Mouse (Mus musculus): Measurements from ENCODE around the gene Bmpr1a. TPM values are rescaled to one million over a fixed set of nuclear protein-coding genes. Genes with fewer than 3 reads are reported as not detected.

The Bmpr1a gene
- polyA plus RNA-seq, 1 experiment from 2014 or later: 4.0 TPM

DNA sequence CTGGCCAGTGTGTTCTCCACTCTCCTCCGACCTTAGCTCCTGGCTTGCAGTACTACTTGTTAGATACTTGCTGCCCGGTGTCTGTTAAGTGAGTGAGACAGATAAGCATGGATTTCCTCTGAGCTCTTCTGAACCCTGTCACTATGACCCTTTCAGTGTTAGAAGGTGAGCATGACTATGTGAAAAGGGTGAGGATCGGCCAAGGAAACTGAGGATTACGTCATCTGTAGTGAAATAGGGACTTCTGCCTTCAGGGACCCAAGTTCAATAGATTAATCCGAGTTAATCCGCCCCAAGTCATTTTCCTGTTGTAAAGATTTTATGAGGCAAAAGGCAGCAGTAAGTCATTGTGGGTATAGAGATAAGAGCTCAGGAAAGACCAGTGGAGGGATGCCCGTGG, 2.2 kb upstream of the Bmpr1a start:
- Histone ChIP-seq H3K27ac (replicated peaks) (no peak overlapping the region), H3K36me3 (replicated peaks) (no peaks in the 10 kb centered on the region), H3K9me3 (replicated peaks) (no peaks in the 10 kb centered on the region), H3K27me3 (peaks cover 70% of the 10 kb centered on the region), H3K9ac (no peak overlapping the region), H3K4me1 (replicated peaks) (peaks cover 21% of the 10 kb centered on the region), H3K4me2 (no peak overlapping the region), H3K4me3 (replicated peaks) (no peak overlapping the region)
- 18% methylated on average over 7 of the region's 7 CpGs for WGBS (ENCODE audit: insufficient replicate concordance)
- ATAC-seq (ENCODE audit: insufficient read depth): no peak

DNA sequence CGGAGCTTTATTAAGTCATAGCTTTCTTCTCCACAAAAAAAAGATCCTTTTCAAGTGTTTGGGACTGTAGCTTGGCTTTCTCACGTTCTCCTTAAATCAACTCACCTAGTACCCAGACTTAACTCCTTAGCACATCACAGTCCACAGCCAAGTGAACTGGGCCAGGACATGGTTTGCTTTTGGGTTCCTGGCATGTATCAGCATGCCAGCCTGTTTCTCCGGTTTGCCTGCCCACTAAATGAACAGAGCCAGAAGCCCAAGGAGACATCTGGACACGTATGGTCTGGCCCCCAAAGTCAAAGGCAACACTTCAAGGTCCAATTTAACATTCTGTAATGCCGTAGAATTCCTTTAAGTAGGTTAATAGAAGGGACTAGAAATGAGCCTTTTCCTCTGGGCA, 1.2 kb upstream of the Bmpr1a start:
- Histone ChIP-seq H3K4me2 (no peak overlapping the region), H3K27ac (replicated peaks) (no peak overlapping the region), H3K36me3 (replicated peaks) (no peaks in the 10 kb centered on the region), H3K4me1 (replicated peaks) (peaks cover 21% of the 10 kb centered on the region), H3K9ac (no peak overlapping the region), H3K4me3 (replicated peaks) (no peak overlapping the region), H3K27me3 (peaks cover 77% of the 10 kb centered on the region), H3K9me3 (replicated peaks) (no peaks in the 10 kb centered on the region)
- 69% methylated on average over 5 of the region's 5 CpGs for WGBS (ENCODE audit: insufficient replicate concordance)
- no peak for ATAC-seq (ENCODE audit: insufficient read depth)

DNA sequence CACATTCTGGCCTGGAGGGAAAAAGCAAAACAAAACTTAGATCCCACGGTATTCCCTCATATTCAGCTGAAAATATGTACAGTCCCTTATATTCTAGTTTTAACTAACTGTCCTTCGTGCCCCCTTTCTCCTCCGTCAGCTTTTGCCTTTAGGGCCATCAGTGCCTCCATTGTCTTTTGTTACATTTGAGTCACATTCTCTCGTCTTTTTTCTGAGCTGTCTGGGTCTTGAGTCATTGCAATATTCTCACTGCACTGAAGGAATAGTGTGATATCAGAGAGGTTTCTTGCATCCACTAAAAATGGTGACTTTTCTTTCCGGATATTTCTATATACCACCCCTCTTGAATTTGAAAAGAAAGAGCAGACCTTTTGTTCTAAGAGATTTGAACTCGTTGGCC, 618 bp upstream of the Bmpr1a start:
- Histone ChIP-seq H3K4me1 (replicated peaks) (peaks cover 17% of the 10 kb centered on the region), H3K9ac (no peak overlapping the region), H3K4me3 (replicated peaks) (no peak overlapping the region), H3K9me3 (replicated peaks) (no peaks in the 10 kb centered on the region), H3K36me3 (replicated peaks) (no peaks in the 10 kb centered on the region), H3K4me2 (no peak overlapping the region), H3K27ac (replicated peaks) (no peak overlapping the region), H3K27me3 (peaks cover 83% of the 10 kb centered on the region)
- no peak for ATAC-seq (ENCODE audit: insufficient read depth)
- WGBS (ENCODE audit: insufficient replicate concordance): 55% methylated on average over 6 of the region's 6 CpGs

DNA sequence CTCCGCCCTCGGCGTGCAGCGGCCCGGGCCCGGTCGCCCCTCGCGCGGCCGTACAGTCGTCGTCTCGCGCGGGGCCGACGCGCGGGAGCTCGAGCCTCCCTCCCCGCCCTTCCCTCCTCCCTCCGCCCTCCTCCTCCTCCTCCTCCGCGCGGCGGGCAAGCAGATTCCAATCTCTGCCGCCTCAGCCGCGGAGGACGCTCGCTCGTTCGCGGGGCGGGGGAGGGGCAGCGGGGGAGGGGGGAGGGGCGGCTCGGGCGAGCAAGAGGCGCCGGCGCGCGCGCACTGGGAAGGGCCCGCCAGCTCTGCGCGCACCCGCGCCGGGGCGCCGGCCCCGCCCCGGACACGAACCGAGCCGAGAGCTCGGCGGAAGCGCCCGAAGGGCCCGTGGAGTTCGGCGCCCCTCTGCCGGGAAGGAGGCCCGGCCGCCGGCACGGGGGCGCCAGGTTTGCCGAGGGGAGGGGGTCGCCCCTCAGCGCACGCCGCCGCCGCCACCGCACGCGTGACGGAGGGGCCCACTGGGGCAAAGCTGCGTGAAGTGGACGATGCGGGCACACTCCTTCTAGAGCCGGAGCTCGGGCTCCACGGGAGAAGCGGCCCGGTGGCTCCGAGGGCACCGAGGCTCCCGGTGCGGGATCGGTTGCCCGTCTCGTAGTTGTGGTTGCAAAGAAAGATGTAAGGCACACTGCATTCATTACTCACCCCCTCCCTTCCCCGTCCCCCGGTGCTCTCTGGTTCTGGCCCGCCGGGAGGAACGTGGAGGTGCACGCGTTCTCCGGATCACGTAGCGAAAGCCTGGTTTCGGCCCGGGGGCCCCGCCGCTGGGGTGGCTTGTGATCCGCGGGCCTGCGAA, 441 bp downstream of the Bmpr1a start:
- Histone ChIP-seq H3K4me1 (replicated peaks) (peaks cover 11% of the 10 kb centered on the region), H3K9me3 (replicated peaks) (no peaks in the 10 kb centered on the region), H3K36me3 (replicated peaks) (no peaks in the 10 kb centered on the region), H3K27ac (replicated peaks) (peak overlapping the region; percentile 76), H3K9ac (peak overlapping the region; percentile 55), H3K4me3 (replicated peaks) (peak overlapping the region; percentile 66), H3K27me3 (peaks cover 88% of the 10 kb centered on the region), H3K4me2 (peak overlapping the region; percentile 79)
- under 1% methylated on average over 99 of the region's 115 CpGs for WGBS (ENCODE audit: insufficient replicate concordance)
- ATAC-seq (ENCODE audit: insufficient read depth): peak; percentile 82

DNA sequence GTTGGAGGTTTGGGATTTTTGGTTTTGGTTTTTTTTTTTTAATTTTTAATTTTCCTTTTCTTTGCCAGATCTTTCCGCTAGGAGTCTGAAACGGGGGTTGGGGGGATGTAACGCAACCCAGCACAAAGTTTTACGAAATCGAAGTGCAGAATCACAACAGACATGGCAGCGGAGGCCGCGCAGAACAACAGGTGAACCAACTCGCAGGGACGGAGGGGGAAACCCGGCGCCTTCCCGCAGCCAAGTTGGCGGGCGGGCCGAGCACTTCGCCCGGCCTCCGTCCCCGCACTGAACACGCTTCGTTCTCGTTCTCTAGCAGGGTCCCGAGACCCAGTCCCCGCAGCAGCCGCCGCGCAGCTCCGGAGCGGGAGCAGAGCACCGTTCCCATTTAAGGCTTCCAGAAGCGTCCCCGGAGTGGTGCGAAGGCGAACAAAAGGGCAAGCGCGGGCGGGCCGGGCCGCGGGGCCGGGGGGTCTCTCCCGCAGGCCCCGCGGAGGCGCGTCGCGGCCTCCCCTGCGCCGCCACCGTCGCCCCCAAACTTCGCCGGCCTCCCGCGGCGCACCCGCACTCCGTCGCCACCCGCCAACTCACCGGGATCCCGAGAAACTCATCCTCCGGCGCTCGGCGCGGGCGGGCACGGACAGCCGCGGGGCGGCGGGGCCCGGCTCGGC, 1.2 kb downstream of the Bmpr1a start:
- Histone ChIP-seq H3K27ac (replicated peaks) (peak overlapping the region; percentile 76), H3K36me3 (replicated peaks) (no peaks in the 10 kb centered on the region), H3K4me3 (replicated peaks) (peak overlapping the region; percentile 66), H3K4me1 (replicated peaks) (peaks cover 11% of the 10 kb centered on the region), H3K9ac (peak overlapping the region; percentile 54), H3K27me3 (peaks cover 89% of the 10 kb centered on the region), H3K4me2 (peak overlapping the region; percentile 79), H3K9me3 (replicated peaks) (no peaks in the 10 kb centered on the region)
- under 1% methylated on average over 77 of the region's 77 CpGs for WGBS (ENCODE audit: insufficient replicate concordance)
- no peak for ATAC-seq (ENCODE audit: insufficient read depth)

DNA sequence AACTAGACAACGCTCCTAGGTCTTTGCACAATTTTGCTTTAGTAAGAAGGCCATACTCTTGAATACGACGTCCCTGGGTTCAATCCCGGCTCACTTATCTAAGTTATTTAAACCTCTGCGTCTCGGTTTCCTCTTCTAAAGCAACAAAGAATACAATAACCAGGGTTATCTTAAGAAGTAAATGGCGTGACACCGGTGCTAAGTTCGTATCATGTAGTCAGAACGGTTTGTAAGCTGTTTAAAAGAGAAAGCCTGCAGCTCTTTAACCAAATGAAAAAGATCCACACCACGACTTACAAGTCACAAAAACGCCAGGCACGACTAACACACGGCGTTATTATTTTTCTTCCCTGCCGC, 1.7 kb downstream of the Bmpr1a start:
- H3K27ac ChIP-seq (replicated peaks): peak overlapping the region; percentile 76; the same call in 1 of the 2 replicates
- no peaks in the 10 kb centered on the region for H3K9me3 ChIP-seq (replicated peaks)

DNA sequence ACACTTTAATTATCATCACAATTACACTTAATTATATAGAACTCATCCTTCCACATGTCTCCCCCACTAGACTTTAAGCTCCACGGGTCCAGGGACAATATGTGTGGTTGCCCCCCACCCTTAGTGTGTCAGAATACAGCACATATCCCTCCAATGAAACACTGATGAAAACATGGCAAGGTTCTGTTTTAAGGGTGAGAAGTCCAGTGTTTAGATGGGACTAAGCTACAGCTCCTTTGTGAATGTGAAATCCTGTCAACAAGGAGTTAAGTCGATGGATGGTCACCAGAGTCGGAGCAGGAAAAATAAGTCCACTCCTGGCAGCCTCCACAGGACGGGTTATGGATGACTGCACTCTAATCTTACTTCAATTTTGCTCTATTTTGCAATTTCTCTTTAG, 2.8 kb downstream of the Bmpr1a start:
- Histone ChIP-seq H3K9ac (no peak overlapping the region), H3K27me3 (peaks cover 79% of the 10 kb centered on the region), H3K4me1 (replicated peaks) (peaks cover 11% of the 10 kb centered on the region), H3K4me2 (no peak overlapping the region; the same call in 1 of the 2 replicates), H3K9me3 (replicated peaks) (no peaks in the 10 kb centered on the region), H3K27ac (replicated peaks) (no peak overlapping the region), H3K4me3 (replicated peaks) (no peak overlapping the region), H3K36me3 (replicated peaks) (no peaks in the 10 kb centered on the region)
- no peak for ATAC-seq (ENCODE audit: insufficient read depth)
- whole genome bisulfite sequencing (ENCODE audit: insufficient replicate concordance): 22% methylated on average over 4 of the region's 4 CpGs

More for the DNA sequence above, 1.7 kb downstream of the Bmpr1a start:
- 1% methylated on average over 16 of the region's 16 CpGs for WGBS (ENCODE audit: insufficient replicate concordance)
- no peaks in the 10 kb centered on the region for H3K36me3 ChIP-seq (replicated peaks)
- peaks cover 11% of the 10 kb centered on the region for H3K4me1 ChIP-seq (replicated peaks)
- peaks cover 85% of the 10 kb centered on the region for H3K27me3 ChIP-seq
- H3K9ac ChIP-seq: peak overlapping the region; percentile 54; the same call in 1 of the 2 replicates
- H3K4me3 ChIP-seq (replicated peaks): peak overlapping the region; percentile 66
- ATAC-seq (ENCODE audit: insufficient read depth): no peak
- H3K4me2 ChIP-seq: peak overlapping the region; percentile 79

DNA sequence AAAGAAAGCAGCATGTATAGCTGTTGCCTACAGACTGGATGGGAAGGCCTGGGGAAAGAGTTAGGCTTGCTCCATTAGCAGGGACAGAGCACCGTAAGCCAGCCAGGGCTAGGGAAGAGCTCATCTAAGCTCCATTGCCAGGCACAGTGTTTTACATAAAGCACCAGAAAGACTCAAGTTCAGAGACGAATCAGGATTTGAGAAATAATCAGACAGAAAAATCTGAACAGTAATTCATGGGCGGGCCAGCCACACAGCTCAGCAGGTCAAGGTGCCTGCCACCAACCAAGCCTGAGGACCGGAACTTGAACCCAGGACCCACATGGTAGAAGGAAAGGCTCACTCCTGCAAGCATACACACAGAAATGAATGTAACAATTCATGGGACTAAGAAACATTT, 3.5 kb downstream of the Bmpr1a start:
- Histone ChIP-seq H3K27ac (replicated peaks) (no peak overlapping the region), H3K36me3 (replicated peaks) (no peaks in the 10 kb centered on the region), H3K4me1 (replicated peaks) (peaks cover 11% of the 10 kb centered on the region), H3K9me3 (replicated peaks) (no peaks in the 10 kb centered on the region), H3K9ac (no peak overlapping the region), H3K4me2 (no peak overlapping the region), H3K4me3 (replicated peaks) (no peak overlapping the region), H3K27me3 (peaks cover 73% of the 10 kb centered on the region)
- no peak for ATAC-seq (ENCODE audit: insufficient read depth)
- 59% methylated on average over 4 of the region's 4 CpGs for WGBS (ENCODE audit: insufficient replicate concordance)

DNA sequence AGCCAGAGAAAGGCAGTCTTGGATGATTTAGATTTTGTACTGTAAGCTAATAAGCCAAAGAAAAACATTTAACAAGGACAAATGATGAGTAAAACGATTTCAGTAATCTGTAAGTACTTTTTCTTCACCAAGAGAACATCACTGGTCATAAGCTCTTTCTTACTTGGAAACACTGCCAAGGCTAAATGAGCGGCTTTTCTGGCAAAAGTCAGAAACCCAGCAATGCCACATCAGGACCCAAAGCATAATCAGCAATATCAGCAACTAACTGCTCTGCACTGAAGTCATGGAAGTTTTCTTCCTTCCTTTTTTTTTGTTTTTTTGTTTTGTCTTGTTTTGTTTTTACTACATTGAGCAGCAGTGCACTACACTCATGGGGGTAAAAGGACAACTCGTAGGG, 5.8 kb downstream of the Bmpr1a start:
- Histone ChIP-seq H3K36me3 (replicated peaks) (no peaks in the 10 kb centered on the region), H3K4me3 (replicated peaks) (no peak overlapping the region), H3K4me2 (no peak overlapping the region), H3K9me3 (replicated peaks) (no peaks in the 10 kb centered on the region), H3K4me1 (replicated peaks) (0 out of 2 replicates have a peak, but pooled peaks cover 5% of the 10 kb centered on the region), H3K9ac (no peak overlapping the region), H3K27ac (replicated peaks) (no peak overlapping the region), H3K27me3 (peaks cover 49% of the 10 kb centered on the region)
- no peak for ATAC-seq (ENCODE audit: insufficient read depth)
- 48% methylated on average over 3 of the region's 3 CpGs for WGBS (ENCODE audit: insufficient replicate concordance)

DNA sequence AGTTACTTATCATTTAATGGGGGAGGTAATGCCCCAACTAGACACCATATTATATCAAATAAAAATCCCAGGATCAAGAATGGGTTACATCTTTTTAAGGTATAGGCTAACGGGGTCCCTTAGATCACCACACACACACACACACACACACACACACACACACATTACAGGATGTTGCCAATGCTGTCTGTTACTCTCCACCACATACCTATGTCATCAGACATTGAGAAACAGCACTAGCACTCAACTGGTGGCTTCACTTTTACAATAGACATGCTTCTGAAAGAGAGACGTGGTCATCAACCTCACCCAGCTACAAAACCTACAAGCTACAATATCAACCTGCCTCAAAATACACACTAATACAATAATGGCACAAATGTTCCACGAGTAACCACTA, 9.5 kb downstream of the Bmpr1a start:
- 57% methylated on average over 3 of the region's 3 CpGs for WGBS (ENCODE audit: insufficient replicate concordance)
- no peaks in the 10 kb centered on the region for H3K36me3 ChIP-seq (replicated peaks)
- no peak overlapping the region for H3K4me3 ChIP-seq (replicated peaks)
- peaks cover 17% of the 10 kb centered on the region; the same call in 1 of the 2 replicates for H3K27me3 ChIP-seq
- no peak overlapping the region for H3K4me2 ChIP-seq
- 0 out of 2 replicates have a peak, but pooled peaks cover 3% of the 10 kb centered on the region for H3K4me1 ChIP-seq (replicated peaks)
- H3K9me3 ChIP-seq (replicated peaks): no peaks in the 10 kb centered on the region
- no peak overlapping the region for H3K27ac ChIP-seq (replicated peaks)
- no peak overlapping the region for H3K9ac ChIP-seq
- no peak for ATAC-seq (ENCODE audit: insufficient read depth)

DNA sequence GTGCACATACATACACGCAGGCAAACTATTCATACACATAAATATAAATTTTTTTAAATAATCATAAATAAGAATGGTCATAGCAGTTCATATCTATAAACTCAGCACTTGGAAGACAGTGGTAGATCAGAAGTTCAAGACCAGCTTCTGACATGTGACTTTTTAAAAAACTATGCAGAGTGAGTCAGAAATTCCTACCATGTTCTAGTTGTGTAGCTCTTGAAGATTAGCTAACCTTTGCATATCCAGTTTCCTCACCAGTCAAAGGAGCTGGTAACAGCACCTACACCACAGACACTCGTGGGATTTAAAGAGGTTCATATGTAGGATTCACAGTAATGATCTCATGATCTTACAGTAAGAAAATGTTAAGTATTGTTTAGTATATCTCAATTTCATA, 10.5 kb downstream of the Bmpr1a start:
- Histone ChIP-seq H3K4me2 (no peak overlapping the region), H3K9ac (no peak overlapping the region), H3K4me3 (replicated peaks) (no peak overlapping the region), H3K36me3 (replicated peaks) (no peaks in the 10 kb centered on the region), H3K9me3 (replicated peaks) (no peaks in the 10 kb centered on the region), H3K27ac (replicated peaks) (no peak overlapping the region), H3K27me3 (peaks cover 7% of the 10 kb centered on the region; the same call in 1 of the 2 replicates), H3K4me1 (replicated peaks) (0 out of 2 replicates have a peak, but pooled peaks cover 3% of the 10 kb centered on the region)
- no peak for ATAC-seq (ENCODE audit: insufficient read depth)
- 35% methylated on average over 2 of the region's 2 CpGs for WGBS (ENCODE audit: insufficient replicate concordance)

Measured in liver, embryonic 15.5 days (tissue).